Mouse (Mus musculus): ENCODE data around the gene Megf9. TPM values are rescaled to one million over a fixed set of nuclear protein-coding genes. Genes with fewer than 3 reads are reported as not detected.

Megf9 gene
- total RNA-seq, 2 experiments from 2014 or later = 97.8 to 101 TPM

Other genes with a start within 250 kb of the Megf9 start
- 1 to 10 TPM; 7.0 to 8.9 TPM for gene Cdk5rap2, start 124.6 kb downstream of the Megf9 start, total RNA-seq (2021)